Mouse (Mus musculus) hindlimb bud, embryonic 11.5 days (tissue): Measurements from ENCODE around the gene Uxt.

Experiments
- DNase-seq: peaks from one replicate; pipeline ENCODE4 v3.0.0-alpha.2; 2012; ENCODE audit warnings: low read depth, low spot score; ENCODE audit errors: extremely low spot score

Gene Uxt

GRCm38 (mm10) chrX:20961477-20962378, at the start of gene Uxt:
Uxt (minus strand) TSS chrX:20962017.
- DNase-seq = no peak

- DNase-seq = no peak
Measured at GRCm38 (mm10) chrX:20980901-20981300, 19.1 kb upstream of the Uxt start.

DNA sequence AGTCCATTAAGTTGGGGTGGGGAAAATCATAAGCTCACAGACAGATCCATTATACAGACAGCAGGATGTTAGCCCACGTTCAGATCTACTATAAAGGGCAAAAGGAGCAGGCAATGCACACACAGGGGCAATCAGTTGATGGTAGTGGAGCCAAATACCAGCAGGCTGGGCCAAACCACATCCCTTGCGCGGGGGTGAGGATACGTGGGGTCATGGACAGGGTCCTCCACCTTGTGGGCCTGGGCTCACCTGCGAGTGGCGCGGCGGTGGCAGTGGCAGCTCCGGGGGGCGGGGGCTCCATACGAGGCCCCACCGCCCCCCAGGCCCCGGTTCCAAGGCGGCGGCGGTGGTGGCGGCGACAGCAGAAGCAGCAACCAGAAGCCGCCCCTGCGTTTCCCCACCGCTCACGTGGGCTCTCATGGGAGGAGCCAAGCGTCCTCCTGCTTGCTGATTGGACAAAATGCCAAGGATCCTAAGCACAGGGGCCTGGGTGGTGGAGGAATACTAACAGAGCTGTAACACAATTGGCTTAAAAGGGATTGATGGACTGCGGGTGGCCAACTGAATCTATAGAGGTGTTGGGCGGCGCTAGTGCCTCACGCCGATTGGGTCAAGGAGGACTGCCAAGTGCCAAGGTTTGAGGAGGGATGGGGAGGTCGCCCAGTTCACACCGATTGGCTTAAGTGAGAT, 11.5 kb downstream of the Uxt start, which contains the start of gene Elk1:
Gene Elk1, minus strand, starts transcription at position 418 of the 690 bp plus-strand sequence.
- DNase-seq = peak; percentile 73

- DNase-seq = no peak
Measured at GRCm38 (mm10) chrX:20946055-20946454, 15.8 kb downstream of the Uxt start.

DNA sequence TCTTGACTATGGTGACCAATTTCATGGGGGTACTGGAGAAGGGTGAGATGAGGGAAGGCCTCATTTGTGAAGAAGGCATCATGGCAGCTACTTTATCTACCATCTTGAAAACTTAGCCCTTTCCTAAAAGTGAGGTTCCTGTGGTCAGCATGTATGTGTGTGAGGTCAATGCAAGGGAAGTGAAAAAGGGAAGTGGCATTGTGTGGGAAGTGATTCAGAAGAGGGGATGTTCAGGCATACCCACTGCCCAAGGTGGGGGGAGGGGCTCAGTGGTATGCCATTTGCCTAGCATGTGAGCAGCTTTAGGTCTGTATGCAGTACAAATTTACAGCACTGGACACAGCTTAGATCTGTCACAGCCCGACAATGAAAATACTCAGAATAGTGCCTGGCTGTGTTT, 29.9 kb downstream of the Uxt start:
- no peak for DNase-seq

DNA sequence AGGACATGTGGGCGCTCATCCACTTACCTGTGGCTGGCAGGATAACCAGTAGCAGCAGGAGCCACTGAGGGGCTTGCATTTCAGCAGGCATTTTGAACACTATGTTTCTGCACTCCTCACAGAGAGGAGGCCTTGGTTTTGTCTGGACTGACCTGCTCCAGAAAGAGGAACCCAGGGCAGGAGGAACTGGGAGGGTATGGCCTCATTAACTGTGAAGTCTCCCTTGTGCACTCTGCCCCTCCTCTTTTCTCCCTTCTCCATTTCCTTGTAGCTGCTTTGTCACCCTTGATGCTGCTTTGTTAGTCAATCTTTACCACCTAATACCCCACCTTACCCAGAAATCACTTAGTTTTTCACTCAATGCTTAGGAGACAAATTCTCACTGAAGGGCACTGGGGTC, 30.5 kb downstream of the Uxt start, which contains the start of gene Cfp:
Gene Cfp, minus strand, starts transcription at position 192 of the 400 bp plus-strand sequence.
- no peak for DNase-seq

DNA sequence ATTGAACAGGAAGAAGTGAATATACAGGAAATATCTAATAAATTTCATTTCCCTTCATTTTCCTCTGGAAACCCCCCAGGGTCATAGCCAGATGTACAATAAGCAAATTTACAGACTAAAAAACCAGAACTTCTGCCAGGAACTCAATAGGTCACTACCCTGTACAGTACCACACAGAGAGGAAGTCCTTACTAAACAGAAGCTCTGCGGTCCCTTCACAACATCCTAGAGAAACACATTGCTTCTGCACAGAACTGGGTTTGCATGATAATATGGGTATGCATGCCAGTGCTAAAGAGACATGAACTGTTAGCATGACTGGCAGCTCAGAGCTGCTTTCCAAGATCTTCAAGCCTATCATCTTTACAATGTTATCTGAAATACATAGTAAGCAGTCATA, 32.0 kb downstream of the Uxt start:
- DNase-seq = no peak

GRCm38 (mm10) chrX:20924976-20925375, 36.8 kb downstream of the Uxt start:
- no peak for DNase-seq

DNA sequence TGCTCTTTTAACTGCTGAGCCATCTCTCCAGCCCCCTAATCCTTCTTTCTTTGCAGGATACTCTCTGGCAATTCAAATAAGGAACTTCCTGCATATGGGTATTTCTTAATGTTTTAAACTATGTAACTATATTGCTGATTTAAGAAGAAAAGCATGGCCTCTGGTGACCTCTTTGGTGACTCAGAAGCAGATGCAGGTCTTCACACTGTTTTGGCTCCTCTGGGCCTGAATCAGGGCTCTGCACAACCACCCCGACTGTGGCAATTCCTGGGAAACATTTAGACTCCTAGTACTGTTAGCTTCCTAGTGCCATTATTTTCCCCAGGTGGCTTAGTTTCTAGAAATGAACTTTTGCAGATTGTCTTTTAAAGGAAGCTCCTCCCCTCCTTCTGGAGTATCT, 38.3 kb downstream of the Uxt start:
- no peak for DNase-seq

GRCm38 (mm10) chrX:20921366-20921765, 40.5 kb downstream of the Uxt start:
- DNase-seq = no peak

- DNase-seq = peak; percentile 20
Measured at GRCm38 (mm10) chrX:20920844-20921364, 40.9 kb downstream of the Uxt start, which contains the start of gene Syn1. Syn1 (minus strand) TSS chrX:20921004.

- DNase-seq = no peak
Measured at GRCm38 (mm10) chrX:20920249-20920843, 41.5 kb downstream of the Uxt start.

DNA sequence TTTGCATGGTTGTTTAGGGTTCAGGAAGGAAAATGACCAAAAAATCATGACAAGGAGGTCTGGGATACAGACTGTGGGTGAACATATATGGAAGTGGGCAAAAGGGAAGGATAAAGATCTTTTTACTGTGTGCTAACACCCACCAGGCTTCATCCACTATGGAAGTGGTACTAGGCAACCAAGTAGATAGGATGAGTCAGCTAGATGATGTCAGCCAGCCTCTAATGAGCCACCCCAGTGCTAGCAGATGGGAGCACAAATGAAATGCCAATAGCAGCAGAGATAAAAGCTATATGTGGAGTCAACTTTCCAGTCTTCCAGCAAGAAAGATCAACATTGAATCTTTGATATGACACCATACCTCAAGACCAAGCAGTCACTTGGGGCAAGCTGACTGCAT, 46.7 kb downstream of the Uxt start:
- no peak for DNase-seq

- no peak for DNase-seq
Measured at GRCm38 (mm10) chrX:20913726-20914125, 48.1 kb downstream of the Uxt start.

GRCm38 (mm10) chrX:20910074-20910473, 51.7 kb downstream of the Uxt start:
- DNase-seq = no peak
